Mouse (Mus musculus): ENCODE data around the gene Cep170.

The Cep170 gene

GRCm38 (mm10) chr1:176749708-176750107 is 64.2 kb downstream of the Cep170 start:
- DNase-seq (ENCODE audit: low read depth) = no peak

DNA sequence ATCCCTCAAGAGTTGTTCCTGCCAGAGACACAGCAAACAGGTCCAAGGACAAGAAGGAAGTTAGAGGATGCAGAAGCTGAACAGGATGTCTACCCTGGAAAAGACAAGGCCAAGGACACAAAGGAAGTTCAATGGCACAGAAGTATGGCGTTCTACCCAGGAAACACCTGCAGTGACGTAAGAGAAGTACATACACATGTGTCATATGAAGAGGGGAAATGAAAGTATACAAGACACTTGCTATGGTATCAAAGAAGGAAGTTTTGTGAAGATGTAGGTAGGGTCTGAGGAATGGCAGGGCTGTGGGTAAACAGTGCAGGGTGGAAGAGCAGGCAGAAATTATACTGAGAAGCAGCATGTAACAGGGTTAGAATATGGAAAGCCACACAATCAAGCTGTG is 81.0 kb downstream of the Cep170 start:
- no peak for DNase-seq (ENCODE audit: low read depth)

GRCm38 (mm10) chr1:176730528-176730927 is 83.3 kb downstream of the Cep170 start:
- no peak for DNase-seq (ENCODE audit: low read depth)

DNA sequence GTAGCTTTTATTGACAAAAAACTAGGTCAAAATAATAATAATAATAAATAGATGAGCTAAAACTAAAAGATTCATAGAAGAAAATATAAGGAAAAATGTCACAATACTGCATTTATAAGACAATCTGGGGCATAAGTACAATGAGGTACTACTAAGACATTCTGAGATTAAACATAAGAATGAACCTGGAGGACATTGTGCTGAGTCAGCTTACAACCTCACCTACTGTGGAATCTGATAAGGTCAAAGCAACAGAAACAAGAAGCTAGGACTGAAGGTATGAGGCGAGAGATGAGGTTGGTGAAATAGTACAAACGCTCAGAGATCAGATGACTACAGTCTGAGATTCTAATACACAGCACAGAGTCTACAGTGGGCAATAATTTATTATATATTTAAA is 86.5 kb downstream of the Cep170 start:
- no peak for DNase-seq (ENCODE audit: low read depth)

- DNase-seq (ENCODE audit: low read depth) = no peak
Measured at GRCm38 (mm10) chr1:176724771-176725170, 89.1 kb downstream of the Cep170 start.

DNA sequence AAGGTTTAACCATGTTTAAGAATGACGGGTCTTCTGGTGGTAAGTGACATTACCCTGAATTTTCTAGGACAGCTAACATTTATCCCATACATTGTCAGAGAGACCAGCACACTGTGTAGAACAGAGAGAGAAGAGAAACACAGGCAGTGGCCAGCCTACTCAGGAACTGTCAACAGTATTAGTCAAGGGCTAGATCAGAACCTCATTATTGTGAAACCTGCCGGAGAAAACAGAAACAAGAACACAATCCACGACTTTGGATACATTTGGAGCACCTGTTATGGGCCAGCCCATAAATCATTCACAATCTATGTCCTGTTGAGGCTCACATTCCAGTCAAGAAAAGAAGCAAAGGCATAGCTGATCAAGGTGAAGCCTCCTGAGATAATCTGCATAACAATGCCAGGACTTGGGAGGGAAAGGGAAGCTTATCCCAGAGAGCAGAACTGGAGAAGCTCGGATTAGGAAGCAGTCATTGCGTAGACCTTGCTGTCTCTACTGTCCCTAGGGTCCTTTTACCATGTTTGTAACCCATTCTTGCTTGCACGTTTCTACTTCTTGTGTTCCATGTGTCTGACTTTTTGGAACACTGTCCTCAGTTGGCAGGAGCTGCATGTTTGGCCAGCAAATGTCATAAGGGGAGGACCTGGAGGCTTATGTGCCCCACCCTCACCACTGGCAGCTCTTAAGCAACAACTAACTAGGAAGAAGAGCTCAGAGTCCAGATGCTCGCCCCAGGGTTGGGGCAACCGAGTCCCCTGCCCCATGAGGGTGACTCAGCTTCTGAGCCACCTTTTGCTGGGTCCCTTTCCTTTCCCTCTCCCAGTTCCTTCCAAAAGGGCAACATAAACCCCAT is 89.8 kb downstream of the Cep170 start:
- DNase-seq (ENCODE audit: low read depth) = no peak

DNA sequence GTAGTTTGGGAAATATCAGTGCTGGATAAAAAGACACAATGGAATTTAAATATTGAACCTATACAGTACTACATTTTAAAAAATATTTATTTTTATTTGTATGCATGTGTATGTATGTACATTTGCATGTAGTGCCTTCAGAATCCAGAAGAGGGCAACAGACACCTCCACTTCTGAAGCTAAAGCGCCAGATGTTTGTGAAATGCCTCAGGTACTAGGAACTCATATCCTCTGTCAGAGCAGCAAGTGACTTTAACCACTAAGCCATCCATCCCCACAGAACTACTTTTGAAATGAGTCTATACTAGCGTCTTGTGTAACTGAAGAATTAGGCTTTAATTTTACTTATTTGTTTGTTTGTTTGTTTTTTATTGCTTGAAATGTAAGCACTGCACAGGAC is 101.4 kb downstream of the Cep170 start:
- peak; percentile 35 for DNase-seq (ENCODE audit: low read depth)

- DNase-seq (ENCODE audit: low read depth) = no peak
Measured at GRCm38 (mm10) chr1:176700226-176700625, 113.6 kb downstream of the Cep170 start.

DNA sequence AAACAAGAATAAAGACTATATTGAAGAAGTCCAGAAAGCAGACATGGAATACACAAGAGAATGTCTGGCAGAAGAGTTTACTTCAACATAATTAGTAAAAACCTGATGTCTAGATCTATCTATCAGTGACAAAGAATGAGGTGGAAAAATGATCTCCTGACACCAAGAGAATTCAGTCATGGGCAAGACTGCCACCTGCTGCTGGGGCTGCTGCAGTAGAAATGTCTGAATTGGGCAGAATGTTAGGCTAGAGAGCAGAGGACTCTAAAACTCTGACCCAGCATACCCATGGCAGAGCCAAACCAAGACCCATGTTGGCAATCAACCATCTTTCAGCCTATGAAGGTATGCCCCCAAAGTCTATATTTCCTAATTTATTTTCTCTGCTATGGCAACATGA is 114.1 kb downstream of the Cep170 start:
- DNase-seq (ENCODE audit: low read depth) = no peak

DNA sequence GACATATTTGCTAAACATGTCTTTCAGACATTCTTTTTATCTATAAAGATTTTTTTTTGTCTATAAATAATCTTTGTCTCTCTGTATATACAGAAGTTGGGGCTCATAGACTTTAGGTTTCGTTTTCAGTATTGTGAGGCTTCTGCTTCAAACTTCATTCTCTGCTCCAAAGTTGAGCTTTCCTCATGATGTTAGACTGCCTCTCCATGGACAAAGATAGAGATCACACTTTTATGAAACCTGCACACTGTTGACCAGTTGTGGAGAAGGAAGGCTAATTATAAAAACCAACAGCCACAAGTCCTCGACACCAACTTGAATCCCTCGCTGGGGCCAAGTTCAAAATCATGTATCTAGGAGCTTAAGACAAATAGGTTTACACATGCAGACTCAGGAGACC is 115.2 kb downstream of the Cep170 start:
- no peak for DNase-seq (ENCODE audit: low read depth)

GRCm38 (mm10) chr1:176697091-176697490 is 116.8 kb downstream of the Cep170 start:
- DNase-seq (ENCODE audit: low read depth) = peak; percentile 25

GRCm38 (mm10) chr1:176691101-176691500 is 122.8 kb downstream of the Cep170 start:
- DNase-seq (ENCODE audit: low read depth) = no peak

- no peak for DNase-seq (ENCODE audit: low read depth)
Measured at GRCm38 (mm10) chr1:176688251-176688880, 125.5 kb downstream of the Cep170 start.

Measured in c-Kit-positive CD71-positive TER-119-negative erythroid progenitor cells, embryonic 14.5 days (primary cell).